Mouse (Mus musculus): ENCODE data around the gene Herc3.

GRCm38 (mm10) chr6:58927881-58928280 lies 96.6 kb downstream of the Herc3 start:
- no peak for TF ChIP-seq CTCF (IDR thresholded peaks at IDR 0.05; ENCODE audit: borderline replicate concordance, insufficient read depth, low read depth, low read length)
- no peak for TF ChIP-seq POLR2A (IDR thresholded peaks at IDR 0.05; ENCODE audit: borderline replicate concordance, insufficient read depth, low read length)
